Mouse (Mus musculus) ovary, postnatal 10 days (tissue): Measurements from ENCODE around the gene Chrm1.
A peak's percentile ranks its signal among the peaks of the same experiment; 100 is the strongest.

Experiments used
- DNase-seq: peaks from one replicate; pipeline ENCODE4 v3.0.0; 2022; ENCODE audit warnings: low spot score

Gene Chrm1

GRCm38 (mm10) chr19:8691871-8692539, 28.4 kb downstream of the Chrm1 start:
- no peak for DNase-seq

GRCm38 (mm10) chr19:8692740-8693139, 29.2 kb downstream of the Chrm1 start:
- DNase-seq: no peak

DNA sequence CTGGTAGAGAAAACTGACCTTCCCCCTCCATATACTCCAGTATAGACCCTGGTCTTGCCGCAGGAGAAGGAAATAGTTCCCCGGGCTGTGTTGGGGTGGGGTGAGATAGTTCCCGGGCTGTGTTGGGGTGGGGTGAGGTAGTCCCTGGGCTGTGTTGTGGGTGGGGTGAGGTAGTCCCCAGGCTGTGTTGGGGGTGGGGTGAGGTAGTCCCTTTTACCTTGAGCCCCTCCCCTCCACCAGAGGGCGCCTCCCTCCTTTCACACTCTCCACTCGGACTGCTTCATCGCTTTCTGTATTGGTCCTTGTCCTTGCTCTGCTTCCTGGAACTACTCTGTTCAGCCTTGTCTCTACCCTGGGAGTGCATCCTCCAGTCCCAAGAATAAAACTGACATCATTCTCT, 31.7 kb downstream of the Chrm1 start:
- DNase-seq: no peak

- DNase-seq: no peak
Observed at GRCm38 (mm10) chr19:8699652-8700051, 36.1 kb downstream of the Chrm1 start.

GRCm38 (mm10) chr19:8702458-8702857, 38.9 kb downstream of the Chrm1 start:
- no peak for DNase-seq

GRCm38 (mm10) chr19:8703571-8703970, 40.0 kb downstream of the Chrm1 start:
- DNase-seq: no peak

GRCm38 (mm10) chr19:8705026-8705708, 41.6 kb downstream of the Chrm1 start:
- DNase-seq: no peak

DNA sequence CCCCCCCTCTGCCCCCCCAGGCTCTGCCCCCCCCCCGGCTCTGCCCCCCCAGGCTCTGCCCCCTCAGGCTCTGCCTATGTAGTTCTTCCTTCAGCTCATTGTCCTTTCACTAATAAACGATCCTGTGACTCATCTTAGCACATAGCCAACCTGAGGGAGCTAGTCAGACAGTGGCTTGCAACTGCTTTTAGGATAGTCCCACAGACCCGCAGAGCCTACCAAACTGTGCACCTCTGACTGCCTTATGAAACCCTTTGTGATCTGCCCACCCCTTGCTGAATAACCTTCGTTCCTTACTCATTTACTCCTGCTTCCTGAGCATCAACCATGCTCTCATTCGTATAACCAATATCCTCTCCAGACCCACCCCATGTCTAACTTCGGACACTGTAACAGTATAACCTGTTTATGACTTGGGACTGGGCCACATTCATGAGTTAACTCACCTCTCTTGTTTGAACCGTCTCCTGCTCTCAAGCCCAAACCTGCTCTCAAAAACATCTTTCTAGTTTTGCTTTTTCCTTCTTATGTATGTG, 42.6 kb downstream of the Chrm1 start:
- no peak for DNase-seq

DNA sequence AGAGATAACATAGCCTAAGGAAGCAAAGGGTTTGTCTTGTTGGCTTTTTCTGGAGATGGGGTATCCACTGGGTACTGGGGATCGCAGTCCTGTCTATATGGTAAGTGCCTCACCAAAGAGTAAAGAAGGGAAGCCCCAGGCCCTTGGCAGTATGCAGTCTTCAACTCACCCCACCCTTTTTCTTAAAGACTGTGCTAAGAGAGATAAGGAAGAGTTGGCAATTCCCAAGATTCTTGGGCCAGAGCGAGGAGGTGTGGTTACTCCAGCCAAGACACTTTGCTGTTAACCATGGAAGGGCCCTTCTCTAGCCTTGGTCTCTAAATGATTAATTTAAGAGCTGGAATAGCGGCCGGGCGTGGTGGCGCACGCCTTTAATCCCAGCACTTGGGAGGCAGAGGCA, 43.3 kb downstream of the Chrm1 start:
- DNase-seq: no peak

DNA sequence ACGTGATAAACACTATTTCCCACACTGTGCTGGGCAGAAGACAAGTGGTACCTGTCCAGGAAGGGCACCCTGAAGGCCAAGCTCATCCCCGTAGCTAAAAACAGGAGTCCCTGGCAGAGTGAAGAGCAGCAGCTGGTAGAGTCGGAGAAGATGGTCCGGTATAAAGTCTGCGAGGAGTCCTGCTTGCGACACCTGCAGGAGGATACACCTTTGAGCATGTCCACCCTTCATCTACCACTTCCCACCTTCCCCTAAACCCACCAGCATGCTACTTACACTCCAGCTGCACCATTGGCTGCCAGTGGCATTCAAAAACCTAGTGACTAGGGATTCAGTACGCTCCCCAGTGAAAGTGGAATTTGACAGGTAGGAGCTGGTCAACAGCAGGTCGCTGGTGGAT, 45.4 kb downstream of the Chrm1 start:
- DNase-seq: no peak

DNA sequence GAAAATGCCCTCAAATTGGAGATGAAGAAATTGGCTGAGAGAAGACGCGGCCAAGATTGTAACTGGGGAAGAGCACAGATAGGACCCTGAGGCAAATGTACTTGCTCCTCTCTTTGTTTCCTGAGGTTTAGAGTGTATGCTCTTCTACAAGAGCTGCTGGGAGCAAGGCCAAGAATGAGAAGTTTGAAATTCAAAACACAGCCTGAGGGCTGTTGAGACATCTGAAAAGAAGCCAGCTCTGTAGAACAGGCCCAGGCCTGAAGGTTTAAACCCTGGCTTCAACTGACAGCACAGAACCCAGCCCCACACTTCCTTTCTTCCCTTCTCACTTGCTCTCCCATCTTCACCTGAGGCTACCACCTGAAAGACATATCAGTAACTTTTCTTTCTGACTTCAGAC, 46.5 kb downstream of the Chrm1 start:
- no peak for DNase-seq

- no peak for DNase-seq
Observed at GRCm38 (mm10) chr19:8711506-8711905, 47.9 kb downstream of the Chrm1 start.

- DNase-seq: no peak
Observed at GRCm38 (mm10) chr19:8711949-8712869, 48.6 kb downstream of the Chrm1 start.

- peak; percentile 52 for DNase-seq
Observed at GRCm38 (mm10) chr19:8712870-8713305, 49.3 kb downstream of the Chrm1 start.

GRCm38 (mm10) chr19:8713306-8713996, 49.9 kb downstream of the Chrm1 start:
- peak; percentile 89 for DNase-seq

DNA sequence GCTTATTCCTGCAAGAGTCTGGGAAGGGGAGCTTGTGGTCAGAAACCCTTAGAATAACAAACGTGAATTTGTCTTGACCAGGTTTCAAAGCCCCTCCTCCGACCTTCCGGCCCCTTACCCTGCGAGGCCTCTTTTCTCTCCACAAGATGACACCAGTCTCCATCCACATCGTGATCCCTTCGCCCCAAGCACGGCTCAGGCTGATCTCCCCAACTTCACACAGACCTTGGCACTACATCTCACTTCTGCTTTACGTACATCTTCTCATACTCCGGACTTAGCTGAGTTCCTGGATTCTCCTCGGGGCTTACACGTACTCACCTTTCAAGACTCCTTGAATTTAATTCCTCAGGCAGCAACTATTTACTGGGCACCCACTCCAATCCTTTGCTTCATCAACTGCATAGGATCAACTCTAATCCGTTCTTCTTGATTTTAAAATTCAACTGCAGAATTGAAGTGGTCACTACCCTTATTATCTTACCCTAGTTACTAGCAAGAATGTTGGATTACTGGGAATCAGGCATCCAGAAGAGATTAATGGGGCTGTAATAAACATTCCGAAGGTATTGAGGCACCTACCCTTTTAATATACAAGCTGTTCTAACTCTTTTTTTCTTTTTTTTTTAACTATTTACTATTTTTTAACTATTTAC, 50.5 kb downstream of the Chrm1 start:
- no peak for DNase-seq

DNA sequence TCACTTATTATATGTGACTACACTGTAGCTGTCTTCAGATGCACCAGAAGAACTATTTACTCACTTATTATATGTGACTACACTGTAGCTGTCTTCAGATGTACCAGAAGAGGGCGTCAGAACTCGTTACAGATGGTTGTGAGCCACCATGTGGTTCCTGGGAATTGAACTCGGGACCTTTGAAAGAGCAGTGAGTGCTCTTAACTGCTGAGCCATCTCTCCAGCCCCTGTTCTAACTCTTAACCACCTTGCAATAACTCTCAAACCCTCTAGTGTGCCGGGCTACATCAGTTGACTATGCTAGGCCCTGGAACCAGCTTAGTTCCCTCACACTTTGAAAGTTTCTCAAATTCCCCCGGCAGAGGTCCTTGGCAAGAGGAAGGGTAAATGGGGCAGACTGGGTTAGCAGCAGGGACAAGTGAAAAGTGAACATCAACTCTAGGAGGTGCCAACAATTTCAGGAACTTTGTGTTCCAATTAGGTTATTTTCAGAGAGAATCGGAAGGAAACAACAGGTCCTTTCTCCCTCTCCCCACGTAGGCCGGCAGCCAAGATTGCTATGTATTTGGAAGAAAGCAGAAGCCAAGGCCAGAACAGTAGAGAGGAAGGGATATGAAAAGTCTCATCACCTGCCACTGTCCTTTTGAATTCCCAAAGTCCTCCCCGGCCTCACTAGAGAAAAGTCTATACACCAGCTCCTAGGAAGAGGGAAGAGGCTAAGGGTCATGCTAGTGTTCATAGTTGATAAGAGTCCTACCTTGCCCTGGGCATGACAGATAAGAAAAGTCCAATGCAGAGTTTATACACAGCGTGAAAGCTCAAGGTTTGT, 51.3 kb downstream of the Chrm1 start:
- DNase-seq: no peak

GRCm38 (mm10) chr19:8715868-8716766, 52.5 kb downstream of the Chrm1 start:
- no peak for DNase-seq

GRCm38 (mm10) chr19:8716767-8717475, 53.3 kb downstream of the Chrm1 start:
- no peak for DNase-seq
